23 mouse cellular contexts compared by ENCODE assay signal in genomic region chr8:128681970-128682369, GRCm38 (mm10). TPM values are rescaled to one million over a fixed set of nuclear protein-coding genes. Genes with fewer than 3 reads are reported as not detected.
DNase-seq lines count a peak whose midpoint lies in the region; ATAC-seq and TF ChIP-seq lines count a peak whose summit lies in the region.
"Had no signal": no experiment of that assay in that cellular context is flagged by ENCODE, and none has a peak within 500 bp of the region (broad histone marks: within the 10 kb centered on the region; RNA-seq: fewer than 3 reads in every experiment).

No protein-coding gene starts in this region.

- ATAC-seq in lung, postnatal 0 days: no peak
- ATAC-seq in midbrain, embryonic 11.5 days (ENCODE audit: low FRiP score): no peak
- ATAC-seq: forebrain, embryonic 14.5 days had no signal

- no peak for TF ChIP-seq POLR2A in lung, adult 2 months (IDR thresholded peaks at IDR 0.05; ENCODE audit: borderline replicate concordance, extremely low read depth, low read depth, low read length)

- no peak overlapping the region for H3K4me2 ChIP-seq in lung, postnatal 0 days (replicated peaks; ENCODE audit: low read depth, low read length)
- H3K4me2 ChIP-seq in midbrain, embryonic 11.5 days: no peak overlapping the region
- H3K4me2 ChIP-seq: embryonic facial prominence, embryonic 13.5 days; embryonic facial prominence, embryonic 15.5 days; forebrain, embryonic 12.5 days had no signal

- peaks cover 10% of the 10 kb centered on the region for H3K4me1 ChIP-seq in lung, adult 2 months (ENCODE audit: control insufficient read depth, insufficient read depth, low read length)
- H3K4me1 ChIP-seq in lung, postnatal 0 days (ENCODE audit: insufficient read depth, low read depth, low read length): 0 out of 2 replicates have a peak, but pooled peaks cover 4% of the 10 kb centered on the region
- peaks cover 4% of the 10 kb centered on the region; the same call in 1 of the 2 replicates for H3K4me1 ChIP-seq in midbrain, embryonic 11.5 days (ENCODE audit: control insufficient read depth, insufficient read depth, low read length)
- peaks cover 10% of the 10 kb centered on the region for H3K4me1 ChIP-seq in midbrain, embryonic 10.5 days
- H3K4me1 ChIP-seq: embryonic facial prominence, embryonic 15.5 days had no signal

- no peak for TF ChIP-seq EP300 in lung, postnatal 0 days (IDR thresholded peaks at IDR 0.05)

- no peaks in the 10 kb centered on the region for H3K27me3 ChIP-seq in lung, postnatal 0 days (replicated peaks; ENCODE audit: insufficient read depth, low read length)
- no peaks in the 10 kb centered on the region for H3K27me3 ChIP-seq in midbrain, embryonic 11.5 days (ENCODE audit: control insufficient read depth, insufficient read depth, low read length)
- no peaks in the 10 kb centered on the region for H3K27me3 ChIP-seq in midbrain, embryonic 10.5 days (ENCODE audit: low read depth, poor library complexity, severe bottlenecking)
- H3K27me3 ChIP-seq: embryonic facial prominence, embryonic 13.5 days; embryonic facial prominence, embryonic 15.5 days; forebrain, embryonic 12.5 days had no signal

- no peak overlapping the region for H3K27ac ChIP-seq in lung, postnatal 0 days (ENCODE audit: low read length)
- no peak overlapping the region for H3K27ac ChIP-seq in midbrain, embryonic 11.5 days (ENCODE audit: low read depth, low read length)
- H3K27ac ChIP-seq in midbrain, embryonic 10.5 days (replicated peaks): no peak overlapping the region
- H3K27ac ChIP-seq: embryonic facial prominence, embryonic 13.5 days; embryonic facial prominence, embryonic 15.5 days; forebrain, embryonic 10.5 days; forebrain, embryonic 12.5 days had no signal

- 58% methylated on average over 3 of the region's 3 CpGs for WGBS in lung, adult 2 months
- 39% methylated on average over 3 of the region's 3 CpGs for WGBS in lung, postnatal 0 days
- WGBS in midbrain, embryonic 11.5 days: 84% methylated on average over 3 of the region's 3 CpGs
- WGBS in midbrain, embryonic 10.5 days: 93% methylated on average over 3 of the region's 3 CpGs

- H3K4me3 ChIP-seq in lung, adult 2 months (replicated peaks; ENCODE audit: extremely low read depth, low read depth, low read length): no peak overlapping the region
- no peak overlapping the region for H3K4me3 ChIP-seq in lung, postnatal 0 days (ENCODE audit: low read depth, low read length)
- no peak overlapping the region for H3K4me3 ChIP-seq in midbrain, embryonic 11.5 days (ENCODE audit: low read depth, low read length)
- H3K4me3 ChIP-seq in midbrain, embryonic 10.5 days: no peak overlapping the region
- H3K4me3 ChIP-seq: embryonic facial prominence, embryonic 13.5 days; embryonic facial prominence, embryonic 15.5 days; erythroblast, embryonic 14.5 days; forebrain, embryonic 10.5 days; forebrain, embryonic 12.5 days had no signal

- no peaks in the 10 kb centered on the region for H3K36me3 ChIP-seq in lung, postnatal 0 days (ENCODE audit: insufficient read depth, low read length)
- no peaks in the 10 kb centered on the region for H3K36me3 ChIP-seq in midbrain, embryonic 11.5 days (ENCODE audit: control insufficient read depth, insufficient read depth, low read length)
- H3K36me3 ChIP-seq in midbrain, embryonic 10.5 days: no peaks in the 10 kb centered on the region
- H3K36me3 ChIP-seq: embryonic facial prominence, embryonic 13.5 days; embryonic facial prominence, embryonic 15.5 days; forebrain, embryonic 10.5 days; forebrain, embryonic 12.5 days had no signal

- H3K9ac ChIP-seq in lung, postnatal 0 days (replicated peaks; ENCODE audit: low read depth): no peak overlapping the region
- H3K9ac ChIP-seq in midbrain, embryonic 11.5 days (ENCODE audit: low read length): no peak overlapping the region
- H3K9ac ChIP-seq: embryonic facial prominence, embryonic 13.5 days; embryonic facial prominence, embryonic 15.5 days; forebrain, embryonic 12.5 days had no signal

- no peaks in the 10 kb centered on the region for H3K9me3 ChIP-seq in lung, postnatal 0 days (ENCODE audit: low read length)
- no peaks in the 10 kb centered on the region for H3K9me3 ChIP-seq in midbrain, embryonic 11.5 days (ENCODE audit: control insufficient read depth, low read length)
- H3K9me3 ChIP-seq in midbrain, embryonic 10.5 days (replicated peaks): no peaks in the 10 kb centered on the region
- H3K9me3 ChIP-seq: embryonic facial prominence, embryonic 13.5 days; embryonic facial prominence, embryonic 15.5 days; forebrain, embryonic 10.5 days; forebrain, embryonic 12.5 days had no signal

- DNase-seq in lung, adult 18-20 months: peak; percentile 22 to 41
- no peak for DNase-seq in lung, adult 2 months
- DNase-seq in lung, postnatal 0 days (ENCODE audit: low spot score): peak; percentile 58
- DNase-seq in lung, postnatal 14 days: no peak
- DNase-seq in midbrain, embryonic 11.5 days (ENCODE audit: low spot score, missing footprints): peak; percentile 60
- no peak for DNase-seq in midbrain, embryonic 10.5 days (ENCODE audit: low spot score)
- DNase-seq in heart, postnatal 14 days: no peak
- DNase-seq: adrenal gland, adult 2 months; adrenal gland, postnatal 10 days; adrenal gland, postnatal 25 days; cerebellum, adult 11 months; cerebellum, adult 18-20 months; cerebellum, adult 8-10 months; cerebellum, adult 9-11 months; cerebellum, postnatal 14 days; cerebellum, postnatal 36 days; embryo, embryonic 11 days had no signal

- no peak for TF ChIP-seq CTCF in lung, adult 2 months (IDR thresholded peaks at IDR 0.05; ENCODE audit: insufficient read depth, low read length)
- TF ChIP-seq CTCF in lung, postnatal 0 days (IDR thresholded peaks at IDR 0.05): no peak

- intact Hi-C loops in heart, postnatal 14 days (cut with DNase I): no loop called here

RNA-seq across cellular contexts. Expression of gene Itgb1, which starts 3.5 kb away (rescaled TPM):
- 68.7 and 107 TPM in 2 replicates for polyA plus RNA-seq in lung, adult 2 months (2012; rRNA removed)
- 344 and 369 TPM in 2 replicates for polyA plus RNA-seq in lung, postnatal 0 days (2015; fragmentation: Nextera tagmentation; extraction: Ambion mirVana)
- polyA plus RNA-seq in midbrain, embryonic 11.5 days (2014; fragmentation: Nextera tagmentation; extraction: Ambion mirVana): 165 and 188 TPM in 2 replicates
- 123 and 129 TPM in 2 replicates for polyA plus RNA-seq in midbrain, embryonic 10.5 days (2016; fragmentation: Nextera tagmentation; extraction: Ambion mirVana)
- total RNA-seq in heart, postnatal 14 days (2021): 100 to 1,000 TPM; 467 to 472 TPM

Comparison
In these comparisons a context has a peak if more than half of its experiments do, and no peak if none do; other contexts are left out.
1. DNase-seq: peak in lung, adult 18-20 months (2 of 2), lung, postnatal 0 days (single experiment) and midbrain, embryonic 11.5 days (single experiment); none in lung, adult 2 months (single experiment), lung, postnatal 14 days (single experiment), midbrain, embryonic 10.5 days (single experiment) and heart, postnatal 14 days (0 of 2).